Mouse (Mus musculus) layer of hippocampus, postnatal 25 days (tissue): Measurements from ENCODE around the gene Pax2. TPM values are rescaled to one million over a fixed set of nuclear protein-coding genes. Genes with fewer than 3 reads are reported as not detected.
A peak's percentile ranks its signal among the peaks of the same experiment; 100 is the strongest.

Source experiments
- DNase-seq, 2 experiments: peaks; one replicate each; pipeline ENCODE4 v3.0.0; 2022; ENCODE audit warnings: mixed read lengths in 2 of 2, low spot score in 1 of 2; ENCODE audit errors: extremely low spot score in 1 of 2
- total RNA-seq, 2 experiments: library from RNA; stranded (reverse); gene quantifications; 2 replicates each; pipeline ENCODE4 v1.2.3; 2021

Pax2 gene
- total RNA-seq = under 1 TPM; 0.30 to 0.52 TPM

- no peak for DNase-seq
These were observed at the start of gene Pax2 for GRCm38 (mm10) chr19:44755693-44756420. Pax2 (plus strand) TSS chr19:44756045.

GRCm38 (mm10) chr19:44708885-44709284 lies 47.0 kb upstream of the Pax2 start:
- DNase-seq = no peak

GRCm38 (mm10) chr19:44716731-44717600 lies 38.9 kb upstream of the Pax2 start:
- DNase-seq = no peak

GRCm38 (mm10) chr19:44719292-44720193 lies 36.3 kb upstream of the Pax2 start:
- DNase-seq = no peak

GRCm38 (mm10) chr19:44720194-44720521 lies 35.7 kb upstream of the Pax2 start:
- DNase-seq = no peak

GRCm38 (mm10) chr19:44723611-44724440 lies 32.0 kb upstream of the Pax2 start:
- no peak for DNase-seq

GRCm38 (mm10) chr19:44725951-44726791 lies 29.7 kb upstream of the Pax2 start:
- peak in 1 of 2 experiments; percentile 37 for DNase-seq

- no peak for DNase-seq
These were observed 21.7 kb upstream of the Pax2 start for GRCm38 (mm10) chr19:44734116-44734515.

GRCm38 (mm10) chr19:44734682-44735081 lies 21.2 kb upstream of the Pax2 start:
- no peak for DNase-seq

GRCm38 (mm10) chr19:44740300-44740699 lies 15.5 kb upstream of the Pax2 start:
- no peak for DNase-seq

GRCm38 (mm10) chr19:44741091-44741763 lies 14.6 kb upstream of the Pax2 start:
- no peak for DNase-seq

- no peak for DNase-seq
These were observed 14.1 kb upstream of the Pax2 start for GRCm38 (mm10) chr19:44741764-44742127.

- no peak for DNase-seq
These were observed 13.5 kb upstream of the Pax2 start for GRCm38 (mm10) chr19:44742131-44743020.

- DNase-seq = no peak
These were observed 12.8 kb upstream of the Pax2 start for GRCm38 (mm10) chr19:44743021-44743415.

- no peak for DNase-seq
These were observed 11.8 kb upstream of the Pax2 start for GRCm38 (mm10) chr19:44743961-44744520.

- DNase-seq = no peak
These were observed 10.1 kb upstream of the Pax2 start for GRCm38 (mm10) chr19:44745741-44746140.

GRCm38 (mm10) chr19:44746541-44747024 lies 9.3 kb upstream of the Pax2 start:
- DNase-seq = no peak
